Mouse (Mus musculus) liver, embryonic 15.5 days (tissue): ENCODE measurements around the gene Tns3. TPM values are rescaled to one million over a fixed set of nuclear protein-coding genes. Genes with fewer than 3 reads are reported as not detected.

Source experiments
- ATAC-seq: fragments of 200-750 bp; cut with Nextera tagmentation; 2 replicates; pipeline ENCODE4 v1.8.0; 2017; ENCODE audit warnings: moderate number of reproducible peaks, mild to moderate bottlenecking, moderate library complexity; ENCODE audit not compliant: insufficient read depth
- H3K27ac ChIP-seq: fragments of 300-500 bp; sonication (generic); replicated peaks from 2 replicates; pipeline ENCODE4 v1.5.1; 2015; ENCODE audit warnings: mild to moderate bottlenecking, inconsistent platforms
- H3K27me3 ChIP-seq: fragments of 300-500 bp; sonication (generic); 2 replicates; pipeline ENCODE4 v1.6.1; 2015; ENCODE audit warnings: mild to moderate bottlenecking, inconsistent platforms
- H3K36me3 ChIP-seq: fragments of 300-500 bp; sonication (generic); replicated peaks from 2 replicates; pipeline ENCODE4 v1.6.1; 2015; ENCODE audit warnings: moderate library complexity, mild to moderate bottlenecking, inconsistent platforms
- H3K4me1 ChIP-seq: fragments of 300-500 bp; sonication (generic); replicated peaks from 2 replicates; pipeline ENCODE4 v1.6.1; 2015; ENCODE audit warnings: inconsistent platforms
- H3K4me2 ChIP-seq: fragments of 300-500 bp; sonication (generic); 2 replicates; pipeline ENCODE4 v1.6.1; 2015; ENCODE audit warnings: moderate library complexity, mild to moderate bottlenecking, inconsistent platforms
- H3K4me3 ChIP-seq: fragments of 300-500 bp; sonication (generic); replicated peaks from 2 replicates; pipeline ENCODE4 v1.5.1; 2015; ENCODE audit warnings: mild to moderate bottlenecking, inconsistent platforms
- H3K9ac ChIP-seq: fragments of 300-500 bp; sonication (generic); 2 replicates; pipeline ENCODE4 v1.6.1; 2015; ENCODE audit warnings: moderate library complexity, mild to moderate bottlenecking, inconsistent platforms
- H3K9me3 ChIP-seq: fragments of 300-500 bp; sonication (generic); replicated peaks from 2 replicates; pipeline ENCODE4 v1.6.1; 2016; ENCODE audit warnings: inconsistent platforms
- WGBS: fragments of 180-500 bp; shearing (Covaris S2); methylation state at CpG from one replicate; pipeline ENCODE4 v1.1.7; 2015; ENCODE audit warnings: mixed read lengths; ENCODE audit not compliant: insufficient replicate concordance; 5-methylcytosine and 5-hydroxymethylcytosine counted together
- polyA plus RNA-seq: library from polyadenylated mRNA; unstranded; fragments of >200 nt; fragmentation: Nextera tagmentation; extraction: Ambion mirVana; gene quantifications from 2 replicates; pipeline ENCODE4 v1.2.1, GENCODE M21; 2015

Gene Tns3
- polyA plus RNA-seq, 1 experiment from 2014 or later: 3.4 TPM

- no peak overlapping the region for H3K4me3 ChIP-seq
- no peaks in the 10 kb centered on the region for H3K9me3 ChIP-seq
- 83% methylated on average over 8 of the region's 8 CpGs for WGBS
- H3K9ac ChIP-seq: no peak overlapping the region
- ATAC-seq: no peak
- H3K4me2 ChIP-seq: no peak overlapping the region
- H3K27me3 ChIP-seq: no peaks in the 10 kb centered on the region
- no peaks in the 10 kb centered on the region for H3K4me1 ChIP-seq
- no peak overlapping the region for H3K27ac ChIP-seq
- H3K36me3 ChIP-seq: peaks cover 15% of the 10 kb centered on the region
Measured at GRCm38 (mm10) chr11:8432941-8433340, 231.4 kb downstream of the Tns3 start.

DNA sequence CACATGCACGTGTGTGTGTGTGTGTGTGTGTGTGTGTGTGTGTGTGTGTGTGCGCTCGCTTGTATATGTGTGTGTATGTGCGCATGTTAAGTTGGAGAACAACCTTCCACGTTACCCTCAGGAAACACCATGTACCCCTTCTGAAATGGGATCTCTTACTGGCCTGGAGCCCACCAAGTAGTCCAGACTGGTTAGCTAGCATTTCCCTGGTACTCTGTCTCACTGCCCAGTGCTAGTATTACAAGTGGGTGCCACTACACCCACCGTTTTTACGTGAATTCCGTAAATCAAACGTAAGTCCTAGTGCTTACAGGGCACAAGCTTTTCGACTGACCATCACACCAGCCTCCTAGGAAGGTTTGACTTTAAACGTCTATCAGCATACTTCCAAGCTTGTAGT is 236.7 kb downstream of the Tns3 start:
- ATAC-seq: no peak

GRCm38 (mm10) chr11:8425226-8425570 is 239.1 kb downstream of the Tns3 start:
- no peak overlapping the region for H3K4me3 ChIP-seq
- no peak overlapping the region for H3K27ac ChIP-seq
- 75% methylated on average over 5 of the region's 5 CpGs for WGBS
- no peaks in the 10 kb centered on the region for H3K4me1 ChIP-seq
- no peaks in the 10 kb centered on the region for H3K27me3 ChIP-seq
- H3K9me3 ChIP-seq: no peaks in the 10 kb centered on the region
- ATAC-seq: no peak
- H3K4me2 ChIP-seq: no peak overlapping the region
- H3K9ac ChIP-seq: no peak overlapping the region
- no peaks in the 10 kb centered on the region for H3K36me3 ChIP-seq

More for the DNA sequence above, 236.7 kb downstream of the Tns3 start:
- Histone ChIP-seq H3K27me3 (no peaks in the 10 kb centered on the region), H3K9ac (no peak overlapping the region), H3K27ac (no peak overlapping the region), H3K36me3 (0 out of 2 replicates have a peak, but pooled peaks cover 6% of the 10 kb centered on the region), H3K4me3 (no peak overlapping the region), H3K4me1 (no peaks in the 10 kb centered on the region), H3K9me3 (no peaks in the 10 kb centered on the region), H3K4me2 (no peak overlapping the region)
- WGBS: 69% methylated on average over 11 of the region's 11 CpGs

- Histone ChIP-seq H3K9me3 (no peaks in the 10 kb centered on the region), H3K4me2 (no peak overlapping the region), H3K27ac (no peak overlapping the region), H3K27me3 (no peaks in the 10 kb centered on the region), H3K4me1 (no peaks in the 10 kb centered on the region), H3K36me3 (no peaks in the 10 kb centered on the region), H3K9ac (no peak overlapping the region), H3K4me3 (no peak overlapping the region)
- WGBS: 33% methylated on average over 13 of the region's 13 CpGs
- ATAC-seq: no peak
Measured at GRCm38 (mm10) chr11:8424342-8425225, 239.8 kb downstream of the Tns3 start.

DNA sequence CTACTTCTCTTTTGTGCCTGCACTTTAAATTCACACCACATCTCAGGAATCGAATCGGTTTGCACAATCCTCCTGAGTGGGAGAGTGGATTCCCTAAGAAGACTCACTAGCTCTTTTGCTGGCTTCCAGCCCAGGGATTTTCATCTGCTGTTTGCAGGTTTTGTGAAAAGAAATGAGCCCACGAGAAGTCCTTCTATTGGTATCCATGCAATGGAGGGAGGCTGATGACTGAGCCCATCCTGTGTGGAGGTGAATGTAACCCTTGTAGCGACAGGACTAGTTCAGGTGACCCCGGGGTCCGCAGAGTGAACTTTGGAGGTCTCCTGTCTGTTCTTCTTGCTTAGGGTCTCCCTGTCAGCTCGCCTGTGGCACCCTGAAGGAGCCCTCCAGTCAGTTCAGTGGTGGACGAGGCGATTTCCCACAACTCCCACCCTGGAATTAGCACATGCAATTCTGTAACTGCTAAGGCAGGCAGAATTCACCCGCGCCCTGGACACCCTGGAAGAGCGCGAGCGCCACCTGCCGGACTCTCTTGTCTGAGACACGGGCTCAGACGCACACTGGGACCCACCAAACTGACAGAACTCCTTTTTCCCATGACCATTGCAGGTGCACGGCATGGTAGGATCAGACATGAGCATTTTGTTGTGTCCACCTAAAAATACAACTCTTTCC is 259.0 kb downstream of the Tns3 start:
- H3K27me3 ChIP-seq: no peaks in the 10 kb centered on the region
- no peaks in the 10 kb centered on the region for H3K4me1 ChIP-seq
- H3K27ac ChIP-seq: no peak overlapping the region
- H3K36me3 ChIP-seq: no peaks in the 10 kb centered on the region
- no peak for ATAC-seq
- H3K4me2 ChIP-seq: no peak overlapping the region
- no peak overlapping the region for H3K9ac ChIP-seq
- 22% methylated on average over 18 of the region's 18 CpGs for WGBS
- no peaks in the 10 kb centered on the region for H3K9me3 ChIP-seq
- no peak overlapping the region for H3K4me3 ChIP-seq

GRCm38 (mm10) chr11:8401328-8401727 is 263.0 kb downstream of the Tns3 start:
- Histone ChIP-seq H3K4me1 (no peaks in the 10 kb centered on the region), H3K4me3 (no peak overlapping the region), H3K9me3 (no peaks in the 10 kb centered on the region), H3K4me2 (no peak overlapping the region), H3K27ac (no peak overlapping the region), H3K36me3 (no peaks in the 10 kb centered on the region), H3K9ac (no peak overlapping the region), H3K27me3 (no peaks in the 10 kb centered on the region)
- no peak for ATAC-seq
- WGBS: 66% methylated on average over 7 of the region's 7 CpGs

GRCm38 (mm10) chr11:8396329-8396728 is 268.0 kb downstream of the Tns3 start:
- 57% methylated on average over 7 of the region's 7 CpGs for WGBS
- no peak overlapping the region for H3K27ac ChIP-seq
- no peak overlapping the region for H3K4me3 ChIP-seq
- H3K9ac ChIP-seq: no peak overlapping the region
- no peaks in the 10 kb centered on the region for H3K27me3 ChIP-seq
- no peak overlapping the region for H3K4me2 ChIP-seq
- no peaks in the 10 kb centered on the region for H3K9me3 ChIP-seq
- peak; percentile 44; the same call in 1 of the 2 replicates for ATAC-seq
- H3K4me1 ChIP-seq: no peaks in the 10 kb centered on the region
- H3K36me3 ChIP-seq: no peaks in the 10 kb centered on the region

- no peak overlapping the region for H3K27ac ChIP-seq
- H3K9me3 ChIP-seq: no peaks in the 10 kb centered on the region
- 46% methylated on average over 5 of the region's 5 CpGs for WGBS
- H3K36me3 ChIP-seq: no peaks in the 10 kb centered on the region
- H3K27me3 ChIP-seq: no peaks in the 10 kb centered on the region
- H3K4me3 ChIP-seq: no peak overlapping the region
- no peak overlapping the region for H3K4me2 ChIP-seq
- no peaks in the 10 kb centered on the region for H3K4me1 ChIP-seq
- ATAC-seq: no peak
- H3K9ac ChIP-seq: no peak overlapping the region
Measured at GRCm38 (mm10) chr11:8391564-8391963, 272.8 kb downstream of the Tns3 start.

DNA sequence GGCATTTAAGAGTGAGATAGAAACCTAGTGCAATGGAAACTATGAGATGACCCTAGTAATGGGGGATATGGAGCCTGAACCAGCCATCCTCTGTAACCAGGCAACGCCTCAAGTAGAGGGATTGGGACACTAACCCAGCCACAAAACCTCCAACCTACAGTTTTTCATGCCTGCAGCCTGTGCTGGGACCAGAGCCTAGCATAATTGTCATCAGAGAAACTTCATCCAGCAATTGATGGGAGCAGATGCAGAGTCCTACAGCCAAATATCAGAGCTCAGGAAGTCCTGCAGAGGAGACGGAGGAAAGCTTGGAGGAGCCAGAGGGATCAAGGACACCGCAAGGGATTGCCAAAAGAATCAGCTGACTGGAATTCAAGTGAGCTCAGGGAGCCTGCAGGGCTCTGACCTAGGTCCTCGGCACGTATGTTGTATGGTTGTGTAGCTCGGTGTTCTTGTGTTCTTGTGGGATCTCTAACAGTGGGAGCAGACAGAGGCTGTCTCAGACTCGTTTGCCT is 278.4 kb downstream of the Tns3 start:
- Histone ChIP-seq H3K36me3 (no peaks in the 10 kb centered on the region), H3K4me1 (no peaks in the 10 kb centered on the region), H3K4me2 (no peak overlapping the region), H3K9me3 (no peaks in the 10 kb centered on the region), H3K27me3 (no peaks in the 10 kb centered on the region), H3K27ac (no peak overlapping the region), H3K4me3 (no peak overlapping the region), H3K9ac (no peak overlapping the region)
- ATAC-seq: no peak
- 65% methylated on average over 7 of the region's 7 CpGs for WGBS
